Mouse (Mus musculus): Measurements from ENCODE around the gene Rapgef4. TPM values are rescaled to one million over a fixed set of nuclear protein-coding genes. Genes with fewer than 3 reads are reported as not detected.

Rapgef4 gene
- polyA plus RNA-seq, 1 experiment, result 11.4 TPM

GRCm38 (mm10) chr2:72077490-72078139 is 96.6 kb downstream of the Rapgef4 start:
- DNase-seq, result no peak
- no peak for TF ChIP-seq CTCF (IDR thresholded peaks at IDR 0.05; ENCODE audit: insufficient read depth, low read length)
- TF ChIP-seq POLR2A (IDR thresholded peaks at IDR 0.05; ENCODE audit: borderline replicate concordance, extremely low read depth, low read depth, low read length), result no peak
- Histone ChIP-seq H3K4me3 (replicated peaks; ENCODE audit: extremely low read depth, low read depth, low read length) (no peak overlapping the region), H3K4me1 (ENCODE audit: control insufficient read depth, insufficient read depth, low read length) (no peaks in the 10 kb centered on the region)
- WGBS, result 78% methylated on average over 3 of the region's 3 CpGs

- no peak for DNase-seq
- Histone ChIP-seq H3K4me1 (ENCODE audit: control insufficient read depth, insufficient read depth, low read length) (no peaks in the 10 kb centered on the region), H3K4me3 (replicated peaks; ENCODE audit: extremely low read depth, low read depth, low read length) (no peak overlapping the region)
- 57% methylated on average over 6 of the region's 6 CpGs for WGBS
- TF ChIP-seq POLR2A (IDR thresholded peaks at IDR 0.05; ENCODE audit: borderline replicate concordance, extremely low read depth, low read depth, low read length) (no peak), CTCF (IDR thresholded peaks at IDR 0.05; ENCODE audit: insufficient read depth, low read length) (no peak)
Measured at GRCm38 (mm10) chr2:72078140-72078521, 97.1 kb downstream of the Rapgef4 start.

- WGBS, result 79% methylated on average over 8 of the region's 8 CpGs
- no peak overlapping the region for H3K4me3 ChIP-seq (replicated peaks; ENCODE audit: extremely low read depth, low read depth, low read length)
- TF ChIP-seq POLR2A (IDR thresholded peaks at IDR 0.05; ENCODE audit: borderline replicate concordance, extremely low read depth, low read depth, low read length) (no peak), CTCF (IDR thresholded peaks at IDR 0.05; ENCODE audit: insufficient read depth, low read length) (no peak)
- H3K4me1 ChIP-seq (ENCODE audit: control insufficient read depth, insufficient read depth, low read length), result no peaks in the 10 kb centered on the region
- DNase-seq, result no peak
Measured at GRCm38 (mm10) chr2:72079110-72079509, 98.1 kb downstream of the Rapgef4 start.

GRCm38 (mm10) chr2:72082846-72083245 is 101.8 kb downstream of the Rapgef4 start:
- 83% methylated on average over 4 of the region's 4 CpGs for WGBS
- TF ChIP-seq CTCF (IDR thresholded peaks at IDR 0.05; ENCODE audit: insufficient read depth, low read length) (no peak), POLR2A (IDR thresholded peaks at IDR 0.05; ENCODE audit: borderline replicate concordance, extremely low read depth, low read depth, low read length) (no peak)
- Histone ChIP-seq H3K4me1 (ENCODE audit: control insufficient read depth, insufficient read depth, low read length) (peaks cover under 1% of the 10 kb centered on the region; the same call in 1 of the 2 replicates), H3K4me3 (replicated peaks; ENCODE audit: extremely low read depth, low read depth, low read length) (no peak overlapping the region)
- no peak for DNase-seq

GRCm38 (mm10) chr2:72088886-72089285 is 107.8 kb downstream of the Rapgef4 start:
- TF ChIP-seq POLR2A (IDR thresholded peaks at IDR 0.05; ENCODE audit: borderline replicate concordance, extremely low read depth, low read depth, low read length) (no peak), CTCF (IDR thresholded peaks at IDR 0.05; ENCODE audit: insufficient read depth, low read length) (no peak)
- Histone ChIP-seq H3K4me1 (ENCODE audit: control insufficient read depth, insufficient read depth, low read length) (peaks cover 3% of the 10 kb centered on the region), H3K4me3 (replicated peaks; ENCODE audit: extremely low read depth, low read depth, low read length) (no peak overlapping the region)
- no peak for DNase-seq
- 82% methylated on average over 11 of the region's 11 CpGs for WGBS

- DNase-seq, result no peak
- WGBS, result 78% methylated on average over 2 of the region's 2 CpGs
- Histone ChIP-seq H3K4me3 (replicated peaks; ENCODE audit: extremely low read depth, low read depth, low read length) (no peak overlapping the region), H3K4me1 (ENCODE audit: control insufficient read depth, insufficient read depth, low read length) (peaks cover 7% of the 10 kb centered on the region)
- TF ChIP-seq POLR2A (IDR thresholded peaks at IDR 0.05; ENCODE audit: borderline replicate concordance, extremely low read depth, low read depth, low read length) (no peak), CTCF (IDR thresholded peaks at IDR 0.05; ENCODE audit: insufficient read depth, low read length) (no peak)
Measured at GRCm38 (mm10) chr2:72090061-72090460, 109.0 kb downstream of the Rapgef4 start.

- TF ChIP-seq CTCF (IDR thresholded peaks at IDR 0.05; ENCODE audit: insufficient read depth, low read length) (no peak), POLR2A (IDR thresholded peaks at IDR 0.05; ENCODE audit: borderline replicate concordance, extremely low read depth, low read depth, low read length) (no peak)
- WGBS, result 44% methylated on average over 3 of the region's 3 CpGs
Measured at GRCm38 (mm10) chr2:72092046-72092445, 111.0 kb downstream of the Rapgef4 start.

GRCm38 (mm10) chr2:72093402-72094037 is 112.5 kb downstream of the Rapgef4 start:
- 69% methylated on average over 20 of the region's 20 CpGs for WGBS
- no peak overlapping the region for H3K4me3 ChIP-seq (replicated peaks; ENCODE audit: extremely low read depth, low read depth, low read length)
- H3K4me1 ChIP-seq (ENCODE audit: control insufficient read depth, insufficient read depth, low read length), result peaks cover 5% of the 10 kb centered on the region
- no peak for TF ChIP-seq POLR2A (IDR thresholded peaks at IDR 0.05; ENCODE audit: borderline replicate concordance, extremely low read depth, low read depth, low read length)
- TF ChIP-seq CTCF (IDR thresholded peaks at IDR 0.05; ENCODE audit: insufficient read depth, low read length), result no peak
- no peak for DNase-seq

More at GRCm38 (mm10) chr2:72092046-72092445, 111.0 kb downstream of the Rapgef4 start:
- Histone ChIP-seq H3K4me1 (ENCODE audit: control insufficient read depth, insufficient read depth, low read length) (peaks cover 8% of the 10 kb centered on the region), H3K4me3 (replicated peaks; ENCODE audit: extremely low read depth, low read depth, low read length) (no peak overlapping the region)
- no peak for DNase-seq

- WGBS, result 59% methylated on average over 8 of the region's 8 CpGs
- Histone ChIP-seq H3K4me3 (replicated peaks; ENCODE audit: extremely low read depth, low read depth, low read length) (no peak overlapping the region), H3K4me1 (ENCODE audit: control insufficient read depth, insufficient read depth, low read length) (peaks cover 5% of the 10 kb centered on the region)
- no peak for DNase-seq
- TF ChIP-seq POLR2A (IDR thresholded peaks at IDR 0.05; ENCODE audit: borderline replicate concordance, extremely low read depth, low read depth, low read length) (no peak), CTCF (IDR thresholded peaks at IDR 0.05; ENCODE audit: insufficient read depth, low read length) (no peak)
Measured at GRCm38 (mm10) chr2:72094038-72094437, 113.0 kb downstream of the Rapgef4 start.

- no peak for DNase-seq
- WGBS, result 37% methylated on average over 7 of the region's 7 CpGs
- Histone ChIP-seq H3K4me3 (replicated peaks; ENCODE audit: extremely low read depth, low read depth, low read length) (no peak overlapping the region), H3K4me1 (ENCODE audit: control insufficient read depth, insufficient read depth, low read length) (peaks cover 5% of the 10 kb centered on the region)
- TF ChIP-seq CTCF (IDR thresholded peaks at IDR 0.05; ENCODE audit: insufficient read depth, low read length) (no peak), POLR2A (IDR thresholded peaks at IDR 0.05; ENCODE audit: borderline replicate concordance, extremely low read depth, low read depth, low read length) (no peak)
Measured at GRCm38 (mm10) chr2:72094446-72094845, 113.4 kb downstream of the Rapgef4 start.
